12 mouse cellular contexts compared by ENCODE assay signal in genomic region chr5:92195716-92196115, GRCm38 (mm10). TPM values are rescaled to one million over a fixed set of nuclear protein-coding genes. Genes with fewer than 3 reads are reported as not detected.
A peak's percentile ranks its signal among the peaks of the same experiment; 100 is the strongest.
DNase-seq lines count a peak whose midpoint lies in the region; ATAC-seq and TF ChIP-seq lines count a peak whose summit lies in the region.
"Not testable (repeated sequence)": the region's sequence is repeated elsewhere in the genome, so short reads cannot be mapped to it uniquely, and the experiment has no call there.
"Had no signal": no experiment of that assay in that cellular context is flagged by ENCODE, and none has a peak within 500 bp of the region (broad histone marks: within the 10 kb centered on the region; RNA-seq: fewer than 3 reads in every experiment).

No protein-coding gene starts in this region.

- not testable (repeated sequence) for H3K4me2 ChIP-seq in forebrain, postnatal 0 days (ENCODE audit: low read depth); hindbrain, postnatal 0 days (ENCODE audit: low read depth, low read length)

- not testable (repeated sequence) for H3K27ac ChIP-seq in forebrain, postnatal 0 days (ENCODE audit: low read depth, low read length); hindbrain, postnatal 0 days

- H3K36me3 ChIP-seq in forebrain, postnatal 0 days (ENCODE audit: insufficient read depth), result peaks cover 80% of the 10 kb centered on the region
- H3K36me3 ChIP-seq in hindbrain, postnatal 0 days (ENCODE audit: insufficient read depth, low read length), result peaks cover 49% of the 10 kb centered on the region

- peak; percentile 72 for TF ChIP-seq CTCF in forebrain, postnatal 0 days (IDR thresholded peaks at IDR 0.05; ENCODE audit: low read depth)
- peak; percentile 76 for TF ChIP-seq CTCF in hindbrain, postnatal 0 days (IDR thresholded peaks at IDR 0.05; ENCODE audit: low read depth)

- 44% methylated on average over 2 of the region's 2 CpGs for WGBS in forebrain, postnatal 0 days
- WGBS in hindbrain, postnatal 0 days, result 41% methylated on average over 2 of the region's 2 CpGs

- H3K27me3 ChIP-seq in forebrain, postnatal 0 days (ENCODE audit: insufficient read depth, low read length); hindbrain, postnatal 0 days (ENCODE audit: insufficient read depth, low read length): not testable (repeated sequence)

- H3K4me1 ChIP-seq in forebrain, postnatal 0 days (ENCODE audit: insufficient read depth); hindbrain, postnatal 0 days (ENCODE audit: insufficient read depth, low read length): not testable (repeated sequence)

- not testable (repeated sequence) for H3K9me3 ChIP-seq in forebrain, postnatal 0 days (ENCODE audit: low read length); hindbrain, postnatal 0 days (ENCODE audit: low read length)

- H3K4me3 ChIP-seq in forebrain, postnatal 0 days (ENCODE audit: low read depth, low read length); hindbrain, postnatal 0 days (ENCODE audit: low read length): not testable (repeated sequence)

- DNase-seq in R1 (ENCODE audit: low read depth, low spot score), result peak; percentile 31
- peak; percentile 19 for DNase-seq in cerebellum, adult 9-10 months
- DNase-seq in forebrain, postnatal 0 days, result peak; percentile 50
- peak; percentile 79 for DNase-seq in hindbrain, postnatal 0 days (ENCODE audit: low spot score)
- DNase-seq in layer of hippocampus, postnatal 10 days (ENCODE audit: low spot score in 2 of 2), result peak; percentile 21 to 48
- peak; percentile 56 for DNase-seq in lung, postnatal 36 days
- peak; percentile 61 for DNase-seq in right cerebral cortex, postnatal 14 days

- H3K9ac ChIP-seq in forebrain, postnatal 0 days; hindbrain, postnatal 0 days (replicated peaks; ENCODE audit: low read length): not testable (repeated sequence)

- peak; percentile 78 for ATAC-seq in forebrain, postnatal 0 days
- ATAC-seq in hindbrain, postnatal 0 days, result not testable (repeated sequence)

RNA-seq across cellular contexts. Expression of gene U90926, which starts 19.5 kb away (rescaled TPM):
- total RNA-seq in forebrain, postnatal 0 days (2014; rRNA removed), result not detected in 2 replicates
- not detected in 2 replicates for polyA plus RNA-seq in forebrain, postnatal 0 days (2015; fragmentation: Nextera tagmentation; extraction: Ambion mirVana)
- not detected in 2 replicates for total RNA-seq in hindbrain, postnatal 0 days (2014; rRNA removed)
- not detected in 2 replicates for polyA plus RNA-seq in hindbrain, postnatal 0 days (2015; fragmentation: Nextera tagmentation; extraction: Ambion mirVana)
- not detected for total RNA-seq in layer of hippocampus, postnatal 10 days (2021)
- total RNA-seq: gastrocnemius, adult 8-10 months; layer of hippocampus, postnatal 25 days had no signal
- polyA plus RNA-seq: embryonic facial prominence, embryonic 15.5 days; hindbrain, embryonic 10.5 days; lung, embryonic 15.5 days had no signal

RNA-seq across cellular contexts. Expression of gene Uso1, which starts 58.0 kb away (rescaled TPM):
- 18.9 and 19.1 TPM in 2 replicates for total RNA-seq in forebrain, postnatal 0 days (2014; rRNA removed)
- 19.6 and 24.8 TPM in 2 replicates for polyA plus RNA-seq in forebrain, postnatal 0 days (2015; fragmentation: Nextera tagmentation; extraction: Ambion mirVana)
- total RNA-seq in hindbrain, postnatal 0 days (2014; rRNA removed), result 16.1 and 17.7 TPM in 2 replicates
- 29.6 and 29.8 TPM in 2 replicates for polyA plus RNA-seq in hindbrain, postnatal 0 days (2015; fragmentation: Nextera tagmentation; extraction: Ambion mirVana)
- 10 to 100 TPM; 67.4 to 68.2 TPM for total RNA-seq in layer of hippocampus, postnatal 10 days (2021)

Comparison
In these comparisons a context has a peak if more than half of its experiments do, and no peak if none do; other contexts are left out.
1. DNase-seq: peak in every context shown above with its lines; median percentile 79 in hindbrain, postnatal 0 days; 61 in right cerebral cortex, postnatal 14 days; 56 in lung, postnatal 36 days; 50 in forebrain, postnatal 0 days; 34 in layer of hippocampus, postnatal 10 days; 31 in R1; 19 in cerebellum, adult 9-10 months.